Mouse (Mus musculus) embryonic facial prominence, embryonic 13.5 days (tissue): Measurements from ENCODE around the gene Plcd3. TPM values are rescaled to one million over a fixed set of nuclear protein-coding genes. Genes with fewer than 3 reads are reported as not detected.

ENCODE experiments used
- ATAC-seq: fragments of 200-750 bp; cut with Nextera tagmentation; 2 replicates; pipeline ENCODE4 v1.8.0; 2017; ENCODE audit warnings: low read depth; ENCODE audit not compliant: insufficient number of reproducible peaks, insufficient read depth, low FRiP score, low TSS enrichment
- H3K27ac ChIP-seq: fragments of 300-500 bp; sonication (generic); 2 replicates; pipeline ENCODE4 v1.5.1; 2015; ENCODE audit warnings: moderate library complexity, mild to moderate bottlenecking, inconsistent platforms
- H3K27me3 ChIP-seq: fragments of 300-500 bp; sonication (generic); 2 replicates; pipeline ENCODE4 v1.6.1; 2015; ENCODE audit warnings: mild to moderate bottlenecking, inconsistent platforms
- H3K36me3 ChIP-seq: fragments of 300-500 bp; sonication (generic); 2 replicates; pipeline ENCODE4 v1.6.1; 2015; ENCODE audit warnings: mild to moderate bottlenecking, inconsistent platforms
- H3K4me1 ChIP-seq: fragments of 300-500 bp; sonication (generic); 2 replicates; pipeline ENCODE4 v1.6.1; 2015; ENCODE audit warnings: inconsistent platforms
- H3K4me2 ChIP-seq: fragments of 300-500 bp; sonication (generic); 2 replicates; pipeline ENCODE4 v1.6.1; 2015; ENCODE audit warnings: moderate library complexity, mild to moderate bottlenecking, inconsistent platforms
- H3K4me3 ChIP-seq: fragments of 300-500 bp; sonication (generic); 2 replicates; pipeline ENCODE4 v1.5.1; 2015; ENCODE audit warnings: mild to moderate bottlenecking, inconsistent platforms
- H3K9ac ChIP-seq: fragments of 300-500 bp; sonication (generic); 2 replicates; pipeline ENCODE4 v1.6.1; 2015; ENCODE audit warnings: mild to moderate bottlenecking, inconsistent platforms
- H3K9me3 ChIP-seq: fragments of 300-500 bp; sonication (generic); 2 replicates; pipeline ENCODE4 v1.6.1; 2016; ENCODE audit warnings: inconsistent platforms
- WGBS: fragments of 180-500 bp; shearing (Covaris S2); methylation state at CpG from one replicate; pipeline ENCODE4 v1.1.7; 2015; ENCODE audit warnings: mixed read lengths; 5-methylcytosine and 5-hydroxymethylcytosine counted together
- polyA plus RNA-seq: library from polyadenylated mRNA; unstranded; fragments of >200 nt; fragmentation: Nextera tagmentation; extraction: Ambion mirVana; gene quantifications from 2 replicates; pipeline ENCODE4 v1.2.1, GENCODE M21; 2015

The Plcd3 gene
- polyA plus RNA-seq, 1 experiment from 2014 or later, result 7.2 TPM

DNA sequence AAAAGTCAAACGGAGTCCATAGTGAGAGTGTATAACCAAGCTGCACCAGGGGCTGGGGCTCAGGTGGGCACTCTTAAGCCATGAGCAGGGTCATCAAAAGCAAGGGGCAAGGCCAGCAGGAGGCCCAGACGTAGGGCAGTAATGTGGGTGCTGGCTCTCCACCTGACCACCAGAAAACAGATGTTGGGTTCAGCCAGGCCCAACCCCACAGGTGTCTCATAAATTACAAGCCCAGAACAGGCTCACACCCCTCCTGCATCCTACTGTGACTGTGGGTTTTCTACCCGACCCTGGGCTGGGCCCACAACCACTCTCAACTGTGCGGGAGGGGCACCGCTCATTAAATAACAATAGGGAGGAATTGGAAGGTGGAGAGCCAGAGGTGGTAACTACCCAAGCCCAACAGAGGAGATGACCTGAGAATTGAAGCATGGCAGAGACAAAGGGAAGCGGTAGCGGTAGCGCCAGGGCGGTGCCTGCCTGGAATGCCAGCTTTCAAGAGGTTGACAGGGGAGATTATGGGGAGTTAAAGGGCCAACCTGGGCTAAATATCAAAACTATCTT, 6.3 kb downstream of the Plcd3 start:
- Histone ChIP-seq H3K4me1 (peaks cover 25% of the 10 kb centered on the region), H3K9ac (no peak overlapping the region), H3K27ac (no peak overlapping the region), H3K36me3 (no peaks in the 10 kb centered on the region), H3K27me3 (peaks cover 29% of the 10 kb centered on the region), H3K4me2 (no peak overlapping the region), H3K9me3 (no peaks in the 10 kb centered on the region), H3K4me3 (no peak overlapping the region)
- 65% methylated on average over 9 of the region's 9 CpGs for WGBS
- ATAC-seq, result no peak

DNA sequence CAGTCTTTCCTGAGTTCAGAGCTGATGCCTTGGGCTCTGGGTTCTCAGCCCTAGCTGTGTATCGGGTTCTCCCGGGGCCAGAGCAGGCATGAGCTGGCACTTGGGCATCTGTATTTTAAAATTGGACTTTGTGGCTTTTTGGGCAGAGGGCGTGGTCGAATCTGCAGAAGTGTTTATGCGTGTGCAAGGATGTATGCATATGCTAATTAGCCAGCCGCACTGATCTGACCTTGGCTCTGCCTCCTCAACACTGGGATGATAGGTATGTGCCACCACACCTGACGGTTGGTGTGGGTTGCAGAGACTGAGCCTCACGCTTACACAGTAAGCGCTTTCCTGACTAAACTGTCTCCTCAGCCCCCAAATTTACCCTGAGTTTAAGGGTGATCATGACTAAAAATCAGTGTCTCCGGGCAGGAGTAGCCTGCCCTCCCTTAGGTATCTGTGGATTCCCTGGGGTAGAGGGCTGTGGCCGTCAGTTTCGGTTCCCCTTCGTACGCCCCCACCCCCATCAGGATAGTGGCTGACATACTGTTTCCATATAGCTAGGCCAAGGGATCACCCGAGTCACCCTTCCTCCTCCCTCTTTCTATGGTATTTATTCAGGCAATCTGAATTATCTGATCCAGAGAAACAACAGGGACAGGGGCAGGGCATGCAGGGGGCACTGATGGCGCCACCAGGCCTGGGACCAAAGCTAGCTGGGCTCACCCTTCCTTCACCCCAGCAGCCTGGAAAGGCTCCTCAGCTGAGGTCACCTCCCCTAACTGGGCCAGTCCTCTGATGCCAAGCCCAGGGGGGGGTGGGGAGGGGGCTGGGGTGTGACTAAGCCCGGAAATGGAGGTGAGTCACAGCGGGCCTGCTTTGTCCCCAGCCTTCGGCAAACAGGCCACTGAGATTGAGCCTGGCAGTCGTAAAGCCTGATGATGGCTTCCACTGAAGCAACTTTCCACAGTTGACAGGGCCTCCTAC, 7.3 kb downstream of the Plcd3 start:
- H3K27me3 ChIP-seq, result peaks cover 18% of the 10 kb centered on the region
- H3K27ac ChIP-seq, result no peak overlapping the region
- no peak overlapping the region for H3K4me3 ChIP-seq
- WGBS, result 72% methylated on average over 20 of the region's 20 CpGs
- ATAC-seq, result no peak
- H3K9me3 ChIP-seq, result no peaks in the 10 kb centered on the region
- no peak overlapping the region for H3K9ac ChIP-seq
- no peaks in the 10 kb centered on the region for H3K36me3 ChIP-seq
- H3K4me1 ChIP-seq, result peaks cover 20% of the 10 kb centered on the region
- no peak overlapping the region for H3K4me2 ChIP-seq

DNA sequence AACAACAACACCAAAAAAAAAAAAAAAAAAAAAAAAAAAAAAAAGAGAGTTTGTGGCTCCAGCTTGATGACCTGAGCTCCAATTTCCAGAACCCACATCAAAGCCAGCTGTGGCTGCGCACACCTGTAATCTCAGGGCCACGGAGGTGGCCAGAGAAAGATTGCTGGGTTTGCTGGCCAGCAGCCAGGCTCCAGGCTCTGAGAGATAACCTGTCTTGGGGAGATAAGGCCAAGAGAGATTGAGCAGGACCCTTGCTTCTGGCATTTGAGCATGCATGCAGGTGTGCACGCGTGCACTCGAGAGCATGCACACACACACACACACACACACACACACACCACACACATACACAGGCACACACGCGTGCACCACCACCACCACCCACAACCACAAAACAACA, 8.2 kb downstream of the Plcd3 start:
- Histone ChIP-seq H3K27ac (no peak overlapping the region), H3K4me1 (peaks cover 12% of the 10 kb centered on the region), H3K36me3 (no peaks in the 10 kb centered on the region), H3K4me2 (no peak overlapping the region), H3K9me3 (no peaks in the 10 kb centered on the region), H3K27me3 (peaks cover 13% of the 10 kb centered on the region), H3K4me3 (no peak overlapping the region), H3K9ac (no peak overlapping the region)
- whole genome bisulfite sequencing, result 90% methylated on average over 7 of the region's 7 CpGs
- no peak for ATAC-seq

DNA sequence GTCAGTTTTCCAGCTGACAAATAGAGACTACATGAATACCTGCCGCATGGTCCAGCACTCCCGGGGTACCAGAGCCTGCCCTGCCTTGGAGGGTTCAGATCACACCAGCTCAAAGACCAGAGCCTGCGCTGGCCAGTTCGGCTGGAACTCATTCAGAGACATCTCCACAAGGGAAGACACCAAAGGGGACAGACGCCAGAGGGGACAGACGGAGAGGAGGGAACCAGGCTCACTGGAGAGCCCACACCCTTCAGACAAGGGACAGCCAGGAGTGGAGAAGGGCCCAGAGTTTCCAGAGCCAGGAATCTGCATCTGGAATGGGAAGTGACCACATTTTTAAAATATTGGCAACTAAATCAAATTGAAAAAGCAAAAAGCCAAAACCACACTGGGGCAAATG, 19.8 kb downstream of the Plcd3 start:
- Histone ChIP-seq H3K27ac (no peak overlapping the region), H3K9me3 (no peaks in the 10 kb centered on the region), H3K36me3 (0 out of 2 replicates have a peak, but pooled peaks cover 5% of the 10 kb centered on the region), H3K4me2 (no peak overlapping the region), H3K4me1 (peaks cover 18% of the 10 kb centered on the region), H3K27me3 (peaks cover 43% of the 10 kb centered on the region), H3K9ac (peak overlapping the region; percentile 59; the same call in 1 of the 2 replicates), H3K4me3 (no peak overlapping the region)
- WGBS, result 52% methylated on average over 6 of the region's 6 CpGs
- ATAC-seq, result no peak

DNA sequence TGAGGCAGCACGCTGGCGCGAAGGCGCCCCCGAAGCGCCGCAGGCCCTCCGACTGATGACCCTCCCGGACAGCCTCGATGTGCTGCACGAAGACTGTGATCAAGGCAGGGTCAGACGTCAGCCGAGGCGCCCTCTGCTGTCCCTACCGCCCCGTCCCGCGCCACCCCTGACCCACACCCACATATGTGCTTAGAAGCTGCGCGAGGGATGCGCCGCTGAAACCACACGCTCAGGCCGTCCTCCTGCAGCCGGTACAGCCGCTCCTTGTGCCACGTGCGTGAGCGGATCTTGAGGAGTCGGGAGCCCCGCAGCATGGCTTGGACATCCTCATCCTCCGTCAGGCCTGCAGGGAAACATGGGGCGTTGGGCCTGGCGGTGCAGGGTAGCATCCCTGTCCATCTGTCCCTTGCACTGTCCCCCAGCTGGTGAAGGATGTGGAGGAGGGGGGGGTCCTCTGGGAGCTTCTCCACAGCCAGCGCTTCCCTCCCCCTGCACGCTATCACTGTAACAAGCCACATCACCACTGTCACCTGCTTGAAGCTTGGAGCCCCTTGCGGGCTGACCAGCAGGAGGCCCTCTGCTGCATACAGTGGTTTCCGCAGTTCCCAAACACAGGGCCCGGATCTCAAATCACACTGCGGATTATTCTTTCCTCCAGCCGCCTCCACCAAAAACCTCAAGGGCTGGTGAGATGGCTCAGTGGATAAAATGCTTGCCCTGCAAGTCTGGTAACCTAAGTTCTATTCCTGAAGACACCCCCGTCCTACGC, 21.0 kb downstream of the Plcd3 start:
- Histone ChIP-seq H3K4me2 (peak overlapping the region; percentile 60), H3K4me3 (peak overlapping the region; percentile 32), H3K36me3 (0 out of 2 replicates have a peak, but pooled peaks cover 5% of the 10 kb centered on the region), H3K9ac (peak overlapping the region; percentile 59), H3K9me3 (no peaks in the 10 kb centered on the region), H3K27me3 (peaks cover 43% of the 10 kb centered on the region), H3K4me1 (peaks cover 18% of the 10 kb centered on the region), H3K27ac (no peak overlapping the region)
- no peak for ATAC-seq
- WGBS, result 2% methylated on average over 43 of the region's 43 CpGs

DNA sequence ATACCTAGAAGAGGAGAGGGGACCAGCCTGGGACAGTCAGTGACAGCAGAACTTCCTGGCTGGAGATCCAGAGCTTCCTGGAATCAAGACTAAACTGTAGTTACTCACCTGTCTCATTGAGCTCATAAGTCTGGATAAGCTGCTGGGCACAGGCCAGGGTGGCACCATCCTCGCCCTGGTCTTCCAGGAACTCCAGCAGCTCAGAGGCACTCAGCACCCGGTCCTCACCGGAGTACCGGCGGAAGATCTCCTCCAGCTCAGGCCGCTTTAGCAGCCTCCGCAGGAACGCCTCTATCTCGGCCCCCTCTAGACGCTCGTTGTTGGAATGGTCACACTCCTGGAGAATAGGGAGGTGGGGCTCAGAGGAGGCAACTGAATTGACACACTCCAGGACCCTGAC, 23.3 kb downstream of the Plcd3 start:
- Histone ChIP-seq H3K9me3 (no peaks in the 10 kb centered on the region), H3K36me3 (0 out of 2 replicates have a peak, but pooled peaks cover 5% of the 10 kb centered on the region), H3K4me2 (no peak overlapping the region), H3K4me3 (no peak overlapping the region), H3K27ac (no peak overlapping the region), H3K27me3 (peaks cover 43% of the 10 kb centered on the region), H3K9ac (no peak overlapping the region), H3K4me1 (peaks cover 25% of the 10 kb centered on the region)
- ATAC-seq, result no peak
- WGBS, result 85% methylated on average over 11 of the region's 11 CpGs

DNA sequence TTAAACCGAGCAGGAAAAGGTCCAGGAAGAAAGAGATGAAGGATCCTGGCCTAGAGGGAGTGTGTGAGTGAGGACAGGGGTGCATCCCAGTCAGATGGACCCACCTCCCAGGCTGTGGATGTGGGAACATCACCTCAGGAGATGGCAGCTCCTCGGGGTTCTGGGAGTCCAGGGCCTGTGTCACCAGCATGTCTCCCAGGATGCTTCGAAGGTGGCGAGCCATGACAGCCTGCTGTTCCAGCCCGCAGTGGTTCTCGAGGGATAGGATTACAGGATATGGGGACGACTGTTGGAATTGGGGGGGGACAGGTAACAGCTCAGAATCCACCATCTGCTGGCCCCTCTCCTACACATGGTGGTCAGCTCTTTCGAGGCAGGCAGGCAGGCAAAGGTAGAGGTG, 24.9 kb downstream of the Plcd3 start:
- H3K4me1 ChIP-seq, result peaks cover 24% of the 10 kb centered on the region
- H3K27me3 ChIP-seq, result peaks cover 30% of the 10 kb centered on the region
- no peak overlapping the region for H3K4me3 ChIP-seq
- no peak for ATAC-seq
- H3K9me3 ChIP-seq, result no peaks in the 10 kb centered on the region
- H3K27ac ChIP-seq, result no peak overlapping the region
- WGBS, result 72% methylated on average over 8 of the region's 8 CpGs
- H3K36me3 ChIP-seq, result 0 out of 2 replicates have a peak, but pooled peaks cover 8% of the 10 kb centered on the region
- no peak overlapping the region for H3K9ac ChIP-seq
- H3K4me2 ChIP-seq, result no peak overlapping the region

DNA sequence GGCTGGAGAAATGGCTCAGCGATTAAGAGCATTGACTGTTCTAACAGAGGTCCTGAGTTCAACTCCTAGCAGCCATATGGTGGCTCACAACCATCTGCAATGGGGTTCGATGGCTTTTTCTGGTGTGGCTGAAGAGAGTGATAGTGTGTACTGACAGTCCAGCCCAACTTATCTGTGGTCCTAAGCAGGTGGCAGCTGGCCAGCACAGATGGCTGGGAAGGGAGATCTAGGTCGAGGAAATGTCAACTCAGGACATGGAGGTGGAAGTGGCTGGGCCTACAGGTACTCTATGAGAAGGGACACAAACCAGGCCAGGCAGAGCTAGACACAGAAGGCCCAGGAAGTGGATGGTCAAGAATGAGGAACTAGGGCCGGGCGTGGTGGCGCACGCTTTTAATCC, 25.4 kb downstream of the Plcd3 start:
- no peak overlapping the region for H3K4me2 ChIP-seq
- peaks cover 25% of the 10 kb centered on the region for H3K27me3 ChIP-seq
- WGBS, result 92% methylated on average over 7 of the region's 7 CpGs
- no peak overlapping the region for H3K4me3 ChIP-seq
- no peaks in the 10 kb centered on the region for H3K9me3 ChIP-seq
- ATAC-seq, result no peak
- no peak overlapping the region for H3K9ac ChIP-seq
- peaks cover 14% of the 10 kb centered on the region for H3K36me3 ChIP-seq
- peaks cover 18% of the 10 kb centered on the region for H3K4me1 ChIP-seq
- no peak overlapping the region for H3K27ac ChIP-seq

DNA sequence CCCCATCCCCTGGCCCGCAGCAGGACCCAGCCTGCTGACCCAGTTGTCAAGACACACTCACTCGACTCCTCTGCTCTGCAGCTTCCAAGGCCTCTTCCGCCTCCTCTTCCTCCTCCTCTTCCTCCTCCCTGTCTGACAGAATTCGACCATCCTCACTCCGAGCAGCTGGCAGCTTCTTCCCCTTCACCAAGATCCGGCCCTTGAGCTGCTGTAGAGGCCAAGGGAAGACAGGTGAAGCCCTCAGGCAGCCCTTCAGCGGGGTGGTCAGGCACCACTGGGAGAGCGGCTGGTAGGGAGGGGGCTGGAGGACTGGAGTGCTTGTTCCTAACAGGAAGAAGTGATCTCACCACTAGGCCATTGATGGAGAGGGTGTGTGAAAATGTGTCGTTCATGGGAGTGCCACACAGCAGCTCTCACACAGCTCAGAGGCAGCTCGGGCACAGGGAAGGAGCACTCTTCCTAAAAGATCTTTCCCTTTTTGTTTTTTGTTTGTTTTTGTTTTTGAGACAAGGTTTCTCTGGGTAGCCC, 26.6 kb downstream of the Plcd3 start:
- H3K27ac ChIP-seq, result no peak overlapping the region
- H3K4me2 ChIP-seq, result no peak overlapping the region
- 17% methylated on average over 10 of the region's 10 CpGs for WGBS
- H3K36me3 ChIP-seq, result peaks cover 25% of the 10 kb centered on the region
- H3K4me1 ChIP-seq, result peaks cover 7% of the 10 kb centered on the region; the same call in 1 of the 2 replicates
- ATAC-seq, result no peak
- H3K4me3 ChIP-seq, result no peak overlapping the region
- peaks cover 13% of the 10 kb centered on the region for H3K27me3 ChIP-seq
- no peak overlapping the region for H3K9ac ChIP-seq
- no peaks in the 10 kb centered on the region for H3K9me3 ChIP-seq

DNA sequence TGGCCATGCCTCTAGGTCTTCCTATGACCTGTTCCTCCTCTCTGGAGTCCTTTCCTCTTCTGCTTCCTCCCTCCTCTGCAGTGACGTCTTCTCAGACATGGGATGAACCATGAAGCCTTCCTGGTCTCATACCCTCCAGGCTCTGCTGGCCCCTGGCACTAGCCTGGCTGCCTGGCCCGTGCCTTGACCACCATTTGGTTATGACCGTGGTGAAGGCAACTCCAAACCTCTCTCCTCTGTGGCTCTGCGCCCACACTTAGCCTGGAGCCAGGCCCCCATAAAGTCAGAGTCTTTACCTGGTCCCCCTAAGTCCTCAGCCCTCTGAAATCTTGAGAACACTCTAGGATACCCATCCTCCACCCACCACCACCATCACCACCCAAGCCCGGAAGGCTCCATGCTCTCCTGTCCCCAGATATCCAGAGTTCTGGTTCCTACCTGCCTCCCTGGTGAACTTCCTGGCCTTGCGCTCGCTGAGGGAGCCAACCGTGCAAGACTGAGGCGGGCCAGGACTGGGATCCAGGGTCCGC, 27.3 kb downstream of the Plcd3 start:
- Histone ChIP-seq H3K9ac (no peak overlapping the region), H3K4me3 (no peak overlapping the region), H3K27ac (no peak overlapping the region), H3K27me3 (peaks cover 7% of the 10 kb centered on the region), H3K9me3 (no peaks in the 10 kb centered on the region), H3K4me1 (peaks cover 7% of the 10 kb centered on the region; the same call in 1 of the 2 replicates), H3K4me2 (no peak overlapping the region), H3K36me3 (peaks cover 32% of the 10 kb centered on the region)
- 55% methylated on average over 10 of the region's 10 CpGs for WGBS
- no peak for ATAC-seq

DNA sequence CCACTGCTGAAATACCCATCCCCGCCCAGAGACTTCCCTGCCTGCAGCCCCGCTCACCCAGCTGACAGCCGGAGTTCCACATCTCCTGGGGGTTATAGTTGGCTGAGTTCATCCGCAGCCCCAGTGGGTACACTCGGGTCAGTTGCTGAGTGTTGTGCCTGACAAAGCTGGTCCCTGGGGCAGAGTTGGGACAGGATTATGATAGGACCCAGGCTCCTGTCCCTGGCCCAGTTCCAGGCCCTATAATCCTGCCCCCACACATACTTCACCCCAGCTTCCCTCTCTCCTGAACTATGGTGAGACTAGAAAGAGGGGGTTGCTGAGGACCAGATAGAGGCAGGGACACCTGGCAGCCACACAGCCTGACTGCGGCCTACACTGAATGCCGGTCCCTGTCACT, 27.8 kb downstream of the Plcd3 start:
- 83% methylated on average over 7 of the region's 7 CpGs for WGBS
- no peaks in the 10 kb centered on the region for H3K9me3 ChIP-seq
- H3K4me1 ChIP-seq, result peaks cover 7% of the 10 kb centered on the region; the same call in 1 of the 2 replicates
- H3K4me3 ChIP-seq, result no peak overlapping the region
- H3K4me2 ChIP-seq, result no peak overlapping the region
- H3K27me3 ChIP-seq, result peaks cover 1% of the 10 kb centered on the region
- H3K9ac ChIP-seq, result no peak overlapping the region
- H3K27ac ChIP-seq, result no peak overlapping the region
- no peak for ATAC-seq
- H3K36me3 ChIP-seq, result peaks cover 37% of the 10 kb centered on the region
